Mouse (Mus musculus): ENCODE measurements around the gene Sys1.

Gene Sys1

DNA sequence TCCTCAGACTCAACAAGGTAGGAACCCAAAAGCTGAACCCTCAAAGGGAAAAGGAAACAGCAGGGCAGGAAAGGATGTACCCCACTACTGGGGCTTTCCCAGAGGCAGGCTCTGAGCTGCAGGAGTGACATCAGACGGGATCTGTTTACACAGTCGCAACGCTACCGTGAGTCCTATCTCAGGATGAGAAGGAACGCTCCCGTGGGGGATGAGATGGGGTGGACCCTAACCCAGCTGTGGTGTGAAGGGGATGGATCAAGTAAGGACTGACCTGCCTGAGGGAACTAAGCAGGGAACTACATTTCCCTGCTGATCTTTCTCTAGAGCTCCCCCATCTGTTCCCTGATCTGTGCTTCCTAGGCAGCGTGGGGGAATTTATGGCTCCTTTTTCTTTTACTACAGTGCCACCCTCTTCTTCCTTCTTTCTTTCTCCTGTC, at the start of gene Sys1:
Gene Sys1 (plus strand): TSS at position 101 of the 437 bp plus-strand sequence.
- in situ Hi-C loops (cut with MboI), result loop anchor here (5.0 kb wide), 1 partner anchor 40 kb away; no protein-coding TSS in a partner anchor

GRCm38 (mm10) chr2:164407708-164408107, 49.1 kb upstream of the Sys1 start:
- in situ Hi-C loops (cut with MboI), result loop anchor here (25.0 kb wide), 1 partner anchor 330 kb away; the partner anchor contains the start of genes Dnttip1 and Wfdc3

- in situ Hi-C loops (cut with MboI), result loop anchor here (25.0 kb wide), 1 partner anchor 323 kb away; the partner anchor contains the start of genes Dnttip1 and Wfdc3
Measured at GRCm38 (mm10) chr2:164414167-164414566, 42.6 kb upstream of the Sys1 start.

DNA sequence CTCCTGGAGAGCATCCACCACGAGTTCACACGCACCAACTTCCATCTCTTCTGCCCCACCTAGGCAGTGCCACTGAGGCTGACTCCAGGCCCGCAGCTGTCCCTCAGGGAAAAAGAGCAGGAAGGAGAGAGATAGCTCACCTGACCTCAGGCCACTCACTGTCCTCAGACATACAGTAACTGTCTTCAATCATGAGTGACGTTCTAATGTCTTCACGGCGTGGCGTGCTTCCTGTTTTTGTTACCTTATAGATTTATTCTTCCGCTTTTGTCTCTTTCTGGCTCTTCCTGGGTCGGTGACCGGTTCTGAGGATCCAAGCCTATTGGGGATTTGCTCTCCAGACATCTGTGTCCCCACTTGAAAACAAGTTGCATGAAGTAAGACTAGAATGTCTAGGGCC, 42.2 kb upstream of the Sys1 start:
- in situ Hi-C loops (cut with MboI), result loop anchor here (25.0 kb wide), 1 partner anchor 323 kb away; the partner anchor contains the start of genes Dnttip1 and Wfdc3

DNA sequence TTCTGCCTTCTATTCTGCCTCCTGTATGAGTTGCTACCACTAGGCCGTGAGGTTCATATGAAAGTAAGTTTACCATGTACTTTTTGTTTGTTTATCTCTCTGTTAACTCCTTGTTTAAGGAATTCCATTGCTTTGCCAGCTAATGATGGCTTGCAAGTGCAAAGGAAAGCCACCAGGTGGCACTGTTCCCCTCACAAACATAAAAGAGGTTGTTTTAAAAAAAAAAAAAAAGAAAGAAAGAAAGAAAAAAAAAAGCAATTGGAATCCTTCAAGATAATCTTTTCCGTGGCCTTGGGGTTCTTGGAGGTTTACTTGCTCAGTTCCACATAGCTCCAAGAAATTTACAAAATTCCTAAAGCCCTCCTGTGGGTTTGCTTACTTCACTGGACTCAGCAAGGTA, 39.6 kb upstream of the Sys1 start:
- in situ Hi-C loops (cut with MboI), result loop anchor here (5.0 to 25.0 kb wide), 3 partner anchors 40 to 320 kb away; partner anchors contain the start of genes Dnttip1, Sys1 and Wfdc3

DNA sequence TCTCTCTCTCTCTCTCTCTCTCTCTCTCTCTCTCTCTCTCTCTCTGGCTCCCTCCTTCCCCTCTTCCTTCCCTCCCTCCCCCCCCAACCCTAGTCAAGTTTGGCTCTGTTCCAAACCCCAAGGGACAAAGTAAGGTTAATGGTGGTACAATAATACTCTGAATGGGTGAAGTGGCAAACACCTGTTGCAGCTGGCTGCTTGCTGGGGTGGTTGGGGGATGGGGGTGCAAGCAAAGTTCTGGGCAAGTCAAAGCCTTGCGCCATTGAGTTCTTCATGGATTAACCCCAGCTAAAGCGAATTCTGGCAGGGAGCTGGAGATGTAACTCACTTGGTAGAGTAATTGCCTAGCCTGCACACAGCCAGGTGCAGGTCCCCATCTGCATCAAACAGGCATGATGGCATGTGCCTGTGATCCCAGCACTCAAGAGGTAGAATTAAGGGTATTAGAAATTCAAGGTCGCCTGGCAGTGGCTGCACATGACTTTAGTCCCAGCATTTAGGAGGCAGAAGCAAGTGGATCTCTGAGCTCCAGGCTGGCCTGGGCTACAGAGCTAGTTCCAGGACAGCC, 38.4 kb upstream of the Sys1 start:
- in situ Hi-C loops (cut with MboI), result loop anchor here (5.0 to 25.0 kb wide), 3 partner anchors 39 to 319 kb away; partner anchors contain the start of genes Dnttip1, Sys1 and Wfdc3

DNA sequence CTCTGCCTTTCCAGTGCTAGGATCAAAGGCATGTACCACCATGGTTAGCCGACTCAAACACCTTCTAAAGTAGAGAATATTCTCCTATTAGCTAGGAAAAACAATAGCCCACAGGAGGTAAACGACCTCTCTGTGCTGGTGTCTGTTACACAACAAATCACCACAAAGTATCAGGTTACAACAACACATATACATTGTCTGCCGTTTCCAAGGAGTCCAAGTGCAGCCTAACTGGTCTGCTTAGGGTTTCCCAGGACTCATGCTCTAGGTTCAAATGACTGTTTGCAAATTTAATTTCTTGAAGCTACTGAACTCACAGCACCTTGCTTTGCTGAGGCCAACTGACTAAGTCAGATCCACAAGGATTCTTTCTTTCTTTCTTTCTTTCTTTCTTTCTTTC, 37.3 kb upstream of the Sys1 start:
- in situ Hi-C loops (cut with MboI), result loop anchor here (5.0 to 25.0 kb wide), 3 partner anchors 38 to 318 kb away; partner anchors contain the start of genes Dnttip1, Sys1 and Wfdc3

DNA sequence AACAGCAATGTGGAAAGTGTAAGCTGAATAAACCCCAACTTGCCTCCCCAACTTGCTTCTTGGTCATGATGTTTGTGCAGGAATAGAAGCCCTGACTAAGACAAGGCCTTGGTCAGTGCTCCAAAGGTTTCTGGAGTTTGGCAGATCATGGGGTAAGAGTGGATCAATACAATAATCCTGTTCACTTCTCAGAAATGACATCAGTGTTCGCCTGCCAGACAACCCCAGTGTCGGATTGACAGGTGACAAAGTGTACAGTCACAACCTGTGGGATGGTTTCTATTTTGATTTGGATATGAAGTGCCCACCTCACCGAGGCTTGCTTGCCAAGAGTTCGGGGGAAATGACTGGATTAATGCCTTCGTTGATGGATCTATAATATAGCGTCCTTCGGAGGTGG, 35.5 kb upstream of the Sys1 start:
- in situ Hi-C loops (cut with MboI), result loop anchor here (25.0 kb wide), 1 partner anchor 316 kb away; the partner anchor contains the start of genes Dnttip1 and Wfdc3

DNA sequence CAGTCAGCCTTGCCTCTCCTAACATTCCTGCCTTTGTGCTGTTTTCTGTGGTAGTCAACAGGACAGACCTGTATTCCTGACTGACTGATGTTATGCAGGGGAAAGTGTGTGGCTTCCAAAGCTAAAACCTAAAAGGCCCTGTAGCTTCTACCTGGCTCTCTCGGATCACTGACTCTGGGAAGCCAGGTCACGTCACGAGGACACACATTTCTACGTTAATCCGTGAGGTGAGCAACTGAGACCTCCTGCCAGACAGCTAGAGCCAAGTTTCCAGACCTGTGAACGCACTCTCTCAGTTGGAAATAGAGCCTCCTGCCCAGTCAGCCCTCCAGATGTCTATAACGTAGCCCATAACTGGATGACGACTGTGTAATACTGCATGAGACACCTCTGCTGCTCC, 34.8 kb upstream of the Sys1 start:
- in situ Hi-C loops (cut with MboI), result loop anchor here (25.0 kb wide), 1 partner anchor 315 kb away; the partner anchor contains the start of genes Dnttip1 and Wfdc3

DNA sequence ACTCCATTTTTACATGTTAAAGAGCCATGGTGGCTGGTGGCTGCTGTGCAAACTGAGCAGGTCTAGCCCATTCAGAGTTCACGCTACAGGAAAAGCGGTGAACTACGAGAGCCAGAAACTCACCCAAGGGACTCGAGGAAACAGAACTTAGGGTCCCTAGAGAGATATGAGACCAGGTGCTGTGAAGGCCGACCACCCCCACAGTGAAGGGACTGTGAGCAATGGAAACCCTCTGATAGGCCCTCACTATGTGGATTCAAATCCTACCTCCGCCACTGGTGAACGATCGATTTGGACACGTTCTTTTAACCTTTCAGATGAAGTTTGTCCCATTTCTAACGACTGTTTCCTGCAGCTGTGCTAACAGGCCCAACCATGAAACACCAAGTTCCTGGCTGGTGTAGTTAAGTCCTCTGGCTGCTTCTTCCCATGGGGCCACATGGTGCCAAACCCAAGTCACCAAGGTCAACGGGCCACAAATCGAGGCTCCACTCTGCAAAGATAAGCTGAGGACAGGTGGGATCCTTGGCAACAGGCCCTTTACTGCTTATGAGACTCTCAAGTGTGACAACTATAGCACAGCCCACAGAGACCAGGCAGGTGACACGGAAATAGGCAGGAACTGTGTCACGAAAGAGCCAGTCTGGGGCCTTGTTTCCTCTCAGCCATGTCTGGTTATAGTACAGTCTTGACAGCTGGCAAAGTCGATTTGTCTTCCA, 33.9 kb upstream of the Sys1 start:
- in situ Hi-C loops (cut with MboI), result loop anchor here (25.0 kb wide), 1 partner anchor 314 kb away; the partner anchor contains the start of genes Dnttip1 and Wfdc3

GRCm38 (mm10) chr2:164423464-164423863, 33.3 kb upstream of the Sys1 start:
- in situ Hi-C loops (cut with MboI), result loop anchor here (25.0 kb wide), 1 partner anchor 314 kb away; the partner anchor contains the start of genes Dnttip1 and Wfdc3

DNA sequence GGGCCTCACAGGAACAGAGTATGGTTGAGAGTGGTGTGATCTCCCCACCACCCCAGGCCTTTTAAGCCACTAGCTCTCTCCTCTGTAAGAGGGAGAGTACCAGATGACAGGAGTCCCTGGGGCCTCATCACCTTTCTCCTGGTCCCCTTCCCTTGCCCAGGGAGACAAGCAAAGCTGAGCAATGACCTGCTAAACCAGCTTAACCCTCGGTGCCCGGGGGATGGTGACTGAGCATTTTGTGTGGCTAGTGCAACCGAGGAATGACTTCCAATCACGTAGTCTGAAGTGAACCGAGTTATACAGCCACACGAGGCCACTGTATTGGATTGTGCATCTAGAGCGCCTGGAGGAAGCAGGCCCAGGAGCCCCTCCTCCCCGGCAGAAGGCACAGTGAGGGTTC, 32.4 kb upstream of the Sys1 start:
- in situ Hi-C loops (cut with MboI), result loop anchor here (25.0 kb wide), 1 partner anchor 313 kb away; the partner anchor contains the start of genes Dnttip1 and Wfdc3

DNA sequence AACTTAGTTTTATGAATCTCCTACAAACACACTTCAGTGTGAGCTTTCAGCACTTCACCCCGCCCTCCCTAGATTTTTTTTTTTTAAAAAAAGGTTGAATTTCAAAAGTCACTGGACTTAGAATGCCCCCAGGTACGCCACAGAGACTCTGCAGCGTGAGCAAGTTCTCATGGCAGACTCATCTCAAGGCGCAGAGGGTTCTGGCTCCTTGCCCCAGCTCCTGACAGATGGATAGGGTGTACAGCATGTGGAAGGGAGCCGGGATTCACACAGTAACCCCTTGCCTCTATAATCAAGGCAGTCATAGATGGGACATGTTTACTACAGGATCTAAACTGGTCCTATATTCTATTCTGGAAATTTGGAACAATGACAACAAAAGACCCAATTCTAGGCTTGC, 31.4 kb upstream of the Sys1 start:
- in situ Hi-C loops (cut with MboI), result no loop called here

DNA sequence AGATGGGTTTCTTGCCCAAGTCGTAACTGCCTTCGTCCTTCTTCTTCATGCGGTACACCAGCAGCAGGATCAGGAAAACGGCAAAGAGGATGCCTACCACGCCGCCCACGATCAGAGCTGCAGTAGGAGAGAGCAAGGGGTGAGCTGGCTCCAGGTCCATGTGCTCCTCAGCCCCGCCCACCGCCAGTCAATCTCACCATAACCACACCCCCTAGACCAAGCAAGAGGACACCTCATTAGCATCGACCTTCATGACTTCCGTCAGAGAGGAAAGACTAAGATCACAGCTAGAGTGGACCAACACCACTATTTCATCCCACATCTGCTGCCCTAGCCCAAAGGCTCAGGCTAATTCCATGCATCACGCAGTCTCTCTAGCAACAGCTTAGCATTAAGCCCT, 30.6 kb upstream of the Sys1 start:
- in situ Hi-C loops (cut with MboI), result no loop called here

GRCm38 (mm10) chr2:164426952-164427351, 29.8 kb upstream of the Sys1 start:
- in situ Hi-C loops (cut with MboI), result no loop called here

- in situ Hi-C loops (cut with MboI), result no loop called here
Measured at GRCm38 (mm10) chr2:164428451-164428850, 28.3 kb upstream of the Sys1 start.

GRCm38 (mm10) chr2:164429881-164430615, 26.7 kb upstream of the Sys1 start:
- in situ Hi-C loops (cut with MboI), result no loop called here

DNA sequence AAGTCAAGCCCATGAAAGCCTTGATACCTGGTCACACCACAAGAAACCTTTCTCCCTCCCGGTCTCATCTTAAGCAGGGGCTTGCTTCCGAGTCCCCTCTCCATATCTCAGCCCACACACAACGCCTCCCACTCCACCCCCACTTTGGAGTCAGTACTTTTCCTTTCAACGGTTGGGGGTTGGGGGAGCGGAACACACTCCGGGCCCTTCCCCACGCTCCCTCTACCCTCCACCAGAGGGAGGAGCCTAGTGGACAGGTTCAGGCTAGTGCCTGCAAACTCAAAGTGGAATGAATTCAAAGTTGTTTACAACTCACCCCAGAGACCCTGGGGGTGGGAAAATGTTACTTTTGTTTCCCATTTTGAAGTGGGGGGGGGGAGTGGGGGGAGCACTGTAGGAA, 26.1 kb upstream of the Sys1 start:
- in situ Hi-C loops (cut with MboI), result no loop called here

- in situ Hi-C loops (cut with MboI), result no loop called here
Measured at GRCm38 (mm10) chr2:164431676-164432465, 24.9 kb upstream of the Sys1 start.

GRCm38 (mm10) chr2:164432541-164433191, 24.1 kb upstream of the Sys1 start:
- in situ Hi-C loops (cut with MboI), result no loop called here

All from mature B cell (primary cell).